Mouse (Mus musculus): ENCODE measurements around the gene Sgsm1. TPM values are rescaled to one million over a fixed set of nuclear protein-coding genes. Genes with fewer than 3 reads are reported as not detected.

Gene Sgsm1
- polyA plus RNA-seq, 1 experiment from 2014 or later = 16.0 TPM

GRCm38 (mm10) chr5:113306750-113307477 is 3.7 kb downstream of the Sgsm1 start:
- H3K4me1 ChIP-seq = peaks cover 54% of the 10 kb centered on the region

GRCm38 (mm10) chr5:113304527-113304926 is 6.1 kb downstream of the Sgsm1 start:
- WGBS = 90% methylated on average over 5 of the region's 5 CpGs
- H3K36me3 ChIP-seq = no peaks in the 10 kb centered on the region
- H3K9me3 ChIP-seq (replicated peaks) = no peaks in the 10 kb centered on the region
- peaks cover 50% of the 10 kb centered on the region for H3K4me1 ChIP-seq
- no peak for DNase-seq (ENCODE audit: low spot score)
- H3K27me3 ChIP-seq (ENCODE audit: low read depth, poor library complexity, severe bottlenecking) = peaks cover 41% of the 10 kb centered on the region
- H3K4me3 ChIP-seq = no peak overlapping the region
- H3K27ac ChIP-seq (replicated peaks) = no peak overlapping the region

More at GRCm38 (mm10) chr5:113306750-113307477, 3.7 kb downstream of the Sgsm1 start:
- DNase-seq (ENCODE audit: low spot score) = peak; percentile 82
- Histone ChIP-seq H3K9me3 (replicated peaks) (no peaks in the 10 kb centered on the region), H3K36me3 (no peaks in the 10 kb centered on the region), H3K27ac (replicated peaks) (peak overlapping the region; percentile 85), H3K4me3 (peak overlapping the region; percentile 59), H3K27me3 (ENCODE audit: low read depth, poor library complexity, severe bottlenecking) (peaks cover 44% of the 10 kb centered on the region)
- 4% methylated on average over 25 of the region's 25 CpGs for WGBS

GRCm38 (mm10) chr5:113301841-113302240 is 8.7 kb downstream of the Sgsm1 start:
- 16% methylated on average over 13 of the region's 13 CpGs for whole genome bisulfite sequencing
- Histone ChIP-seq H3K4me1 (peaks cover 35% of the 10 kb centered on the region), H3K27me3 (ENCODE audit: low read depth, poor library complexity, severe bottlenecking) (peaks cover 43% of the 10 kb centered on the region), H3K27ac (replicated peaks) (no peak overlapping the region), H3K4me3 (no peak overlapping the region), H3K36me3 (no peaks in the 10 kb centered on the region), H3K9me3 (replicated peaks) (no peaks in the 10 kb centered on the region)
- no peak for DNase-seq (ENCODE audit: low spot score)

- no peak overlapping the region for H3K4me3 ChIP-seq
- peaks cover 43% of the 10 kb centered on the region for H3K27me3 ChIP-seq (ENCODE audit: low read depth, poor library complexity, severe bottlenecking)
- H3K27ac ChIP-seq (replicated peaks) = no peak overlapping the region
- H3K36me3 ChIP-seq = no peaks in the 10 kb centered on the region
- no peaks in the 10 kb centered on the region for H3K9me3 ChIP-seq (replicated peaks)
- no peak for DNase-seq (ENCODE audit: low spot score)
- 83% methylated on average over 22 of the region's 22 CpGs for WGBS
- H3K4me1 ChIP-seq = peaks cover 26% of the 10 kb centered on the region
Observed at GRCm38 (mm10) chr5:113300148-113300889, 10.3 kb downstream of the Sgsm1 start.

- WGBS = 48% methylated on average over 9 of the region's 9 CpGs
- no peak for DNase-seq (ENCODE audit: low spot score)
- H3K9me3 ChIP-seq (replicated peaks) = no peaks in the 10 kb centered on the region
- no peaks in the 10 kb centered on the region for H3K36me3 ChIP-seq
- no peak overlapping the region for H3K27ac ChIP-seq (replicated peaks)
- H3K27me3 ChIP-seq (ENCODE audit: low read depth, poor library complexity, severe bottlenecking) = peaks cover 43% of the 10 kb centered on the region
- peaks cover 23% of the 10 kb centered on the region for H3K4me1 ChIP-seq
- H3K4me3 ChIP-seq = no peak overlapping the region
Observed at GRCm38 (mm10) chr5:113299433-113299832, 11.2 kb downstream of the Sgsm1 start.

- no peaks in the 10 kb centered on the region for H3K36me3 ChIP-seq
- H3K27ac ChIP-seq (replicated peaks) = no peak overlapping the region
- no peak overlapping the region for H3K4me3 ChIP-seq
- peaks cover 23% of the 10 kb centered on the region for H3K4me1 ChIP-seq
- peaks cover 43% of the 10 kb centered on the region for H3K27me3 ChIP-seq (ENCODE audit: low read depth, poor library complexity, severe bottlenecking)
- 74% methylated on average over 6 of the region's 6 CpGs for WGBS
- no peak for DNase-seq (ENCODE audit: low spot score)
- H3K9me3 ChIP-seq (replicated peaks) = no peaks in the 10 kb centered on the region
Observed at GRCm38 (mm10) chr5:113298826-113299225, 11.8 kb downstream of the Sgsm1 start.

GRCm38 (mm10) chr5:113298040-113298439 is 12.5 kb downstream of the Sgsm1 start:
- H3K4me3 ChIP-seq = no peak overlapping the region
- H3K27ac ChIP-seq (replicated peaks) = no peak overlapping the region
- DNase-seq (ENCODE audit: low spot score) = no peak
- H3K36me3 ChIP-seq = no peaks in the 10 kb centered on the region
- 24% methylated on average over 12 of the region's 12 CpGs for WGBS
- H3K9me3 ChIP-seq (replicated peaks) = no peaks in the 10 kb centered on the region
- peaks cover 23% of the 10 kb centered on the region for H3K4me1 ChIP-seq
- peaks cover 43% of the 10 kb centered on the region for H3K27me3 ChIP-seq (ENCODE audit: low read depth, poor library complexity, severe bottlenecking)

GRCm38 (mm10) chr5:113295791-113296190 is 14.8 kb downstream of the Sgsm1 start:
- Histone ChIP-seq H3K4me3 (no peak overlapping the region), H3K27ac (replicated peaks) (no peak overlapping the region), H3K36me3 (no peaks in the 10 kb centered on the region), H3K9me3 (replicated peaks) (no peaks in the 10 kb centered on the region), H3K4me1 (peaks cover 18% of the 10 kb centered on the region), H3K27me3 (ENCODE audit: low read depth, poor library complexity, severe bottlenecking) (peaks cover 36% of the 10 kb centered on the region)
- no peak for DNase-seq (ENCODE audit: low spot score)
- WGBS = 55% methylated on average over 4 of the region's 4 CpGs

GRCm38 (mm10) chr5:113294575-113294974 is 16.0 kb downstream of the Sgsm1 start:
- peaks cover 42% of the 10 kb centered on the region for H3K27me3 ChIP-seq (ENCODE audit: low read depth, poor library complexity, severe bottlenecking)
- WGBS = 88% methylated on average over 5 of the region's 5 CpGs
- no peak for DNase-seq (ENCODE audit: low spot score)
- no peak overlapping the region for H3K4me3 ChIP-seq
- H3K27ac ChIP-seq (replicated peaks) = no peak overlapping the region
- peaks cover 15% of the 10 kb centered on the region for H3K4me1 ChIP-seq
- no peaks in the 10 kb centered on the region for H3K36me3 ChIP-seq
- H3K9me3 ChIP-seq (replicated peaks) = no peaks in the 10 kb centered on the region

GRCm38 (mm10) chr5:113293446-113293845 is 17.1 kb downstream of the Sgsm1 start:
- H3K9me3 ChIP-seq (replicated peaks) = no peaks in the 10 kb centered on the region
- no peaks in the 10 kb centered on the region for H3K36me3 ChIP-seq
- 77% methylated on average over 4 of the region's 4 CpGs for whole genome bisulfite sequencing
- peaks cover 42% of the 10 kb centered on the region for H3K27me3 ChIP-seq (ENCODE audit: low read depth, poor library complexity, severe bottlenecking)
- peaks cover 11% of the 10 kb centered on the region for H3K4me1 ChIP-seq
- DNase-seq (ENCODE audit: low spot score) = no peak
- H3K27ac ChIP-seq (replicated peaks) = no peak overlapping the region
- no peak overlapping the region for H3K4me3 ChIP-seq

- WGBS = 65% methylated on average over 8 of the region's 8 CpGs
Observed at GRCm38 (mm10) chr5:113292832-113293231, 17.8 kb downstream of the Sgsm1 start.

GRCm38 (mm10) chr5:113292179-113292578 is 18.4 kb downstream of the Sgsm1 start:
- peaks cover 8% of the 10 kb centered on the region for H3K4me1 ChIP-seq
- no peak overlapping the region for H3K4me3 ChIP-seq
- WGBS = 9% methylated on average over 8 of the region's 8 CpGs
- peak; percentile 55 for DNase-seq (ENCODE audit: low spot score)
- H3K36me3 ChIP-seq = no peaks in the 10 kb centered on the region
- H3K9me3 ChIP-seq (replicated peaks) = no peaks in the 10 kb centered on the region
- H3K27ac ChIP-seq (replicated peaks) = no peak overlapping the region
- H3K27me3 ChIP-seq (ENCODE audit: low read depth, poor library complexity, severe bottlenecking) = peaks cover 42% of the 10 kb centered on the region

More at GRCm38 (mm10) chr5:113292832-113293231, 17.8 kb downstream of the Sgsm1 start:
- Histone ChIP-seq H3K27me3 (ENCODE audit: low read depth, poor library complexity, severe bottlenecking) (peaks cover 42% of the 10 kb centered on the region), H3K27ac (replicated peaks) (no peak overlapping the region), H3K9me3 (replicated peaks) (no peaks in the 10 kb centered on the region), H3K4me1 (0 out of 2 replicates have a peak, but pooled peaks cover 5% of the 10 kb centered on the region), H3K36me3 (no peaks in the 10 kb centered on the region), H3K4me3 (no peak overlapping the region)
- DNase-seq (ENCODE audit: low spot score) = no peak

- Histone ChIP-seq H3K36me3 (no peaks in the 10 kb centered on the region), H3K9me3 (replicated peaks) (no peaks in the 10 kb centered on the region), H3K27me3 (ENCODE audit: low read depth, poor library complexity, severe bottlenecking) (peaks cover 52% of the 10 kb centered on the region), H3K4me1 (peaks cover 17% of the 10 kb centered on the region), H3K27ac (replicated peaks) (no peak overlapping the region), H3K4me3 (no peak overlapping the region)
- 81% methylated on average over 4 of the region's 4 CpGs for WGBS
- no peak for DNase-seq (ENCODE audit: low spot score)
Observed at GRCm38 (mm10) chr5:113291125-113291524, 19.5 kb downstream of the Sgsm1 start.
